Mouse (Mus musculus): Measurements from ENCODE around the gene Stau1. TPM values are rescaled to one million over a fixed set of nuclear protein-coding genes. Genes with fewer than 3 reads are reported as not detected.

Stau1 gene
- total RNA-seq (2014; rRNA removed; ENCODE audit: low replicate concordance) (9.5 and 23.9 TPM in 2 replicates), polyA plus RNA-seq (2015; fragmentation: Nextera tagmentation; extraction: Ambion mirVana) (41.7 and 42.5 TPM in 2 replicates)

GRCm38 (mm10) chr2:166995796-166996532 lies at the start of gene Stau1:
Gene Stau1, minus strand, starts transcription at chr2:166996299.
- DNase-seq (ENCODE audit: low spot score) (peak; percentile 97), ATAC-seq (ENCODE audit: insufficient read depth, low read depth) (peak; percentile 100)
- Histone ChIP-seq H3K9me3 (replicated peaks; ENCODE audit: control insufficient read depth, low read length) (no peaks in the 10 kb centered on the region), H3K4me3 (ENCODE audit: low read depth, low read length) (peak within 1 kb of the TSS; percentile 100), H3K27ac (ENCODE audit: low read depth) (peak within 1 kb of the TSS; percentile 98), H3K27me3 (ENCODE audit: control insufficient read depth, insufficient read depth, low read length) (no peaks in the 10 kb centered on the region), H3K4me2 (ENCODE audit: low read depth, low read length) (peak within 1 kb of the TSS; percentile 95), H3K36me3 (replicated peaks; ENCODE audit: control insufficient read depth, insufficient read depth, low read length) (no peaks in the 10 kb centered on the region), H3K4me1 (ENCODE audit: control insufficient read depth, insufficient read depth) (peaks cover 17% of the 10 kb centered on the region), H3K9ac (replicated peaks; ENCODE audit: low read depth, low read length) (peak within 1 kb of the TSS; percentile 100)
- under 1% methylated on average over 71 of the region's 88 CpGs for WGBS
- TF ChIP-seq EP300 (IDR thresholded peaks at IDR 0.05; ENCODE audit: low read depth) (no peak), CTCF (IDR thresholded peaks at IDR 0.05; ENCODE audit: low read depth) (no peak)

GRCm38 (mm10) chr2:167043400-167044121 lies 47.5 kb upstream of the Stau1 start:
- no peak overlapping the region for H3K4me2 ChIP-seq (ENCODE audit: low read depth, low read length)

GRCm38 (mm10) chr2:167039386-167039785 lies 43.3 kb upstream of the Stau1 start:
- Histone ChIP-seq H3K9ac (replicated peaks; ENCODE audit: low read depth, low read length) (no peak overlapping the region), H3K4me2 (ENCODE audit: low read depth, low read length) (no peak overlapping the region), H3K4me3 (ENCODE audit: low read depth, low read length) (no peak overlapping the region), H3K4me1 (ENCODE audit: control insufficient read depth, insufficient read depth) (no peaks in the 10 kb centered on the region), H3K9me3 (replicated peaks; ENCODE audit: control insufficient read depth, low read length) (no peaks in the 10 kb centered on the region), H3K36me3 (replicated peaks; ENCODE audit: control insufficient read depth, insufficient read depth, low read length) (peaks cover 99% of the 10 kb centered on the region), H3K27me3 (ENCODE audit: control insufficient read depth, insufficient read depth, low read length) (no peaks in the 10 kb centered on the region), H3K27ac (ENCODE audit: low read depth) (no peak overlapping the region)
- DNase-seq (ENCODE audit: low spot score) (no peak), ATAC-seq (ENCODE audit: insufficient read depth, low read depth) (no peak)
- no peak for TF ChIP-seq CTCF (IDR thresholded peaks at IDR 0.05; ENCODE audit: low read depth)
- no peak for TF ChIP-seq EP300 (IDR thresholded peaks at IDR 0.05; ENCODE audit: low read depth)
- 73% methylated on average over 8 of the region's 8 CpGs for WGBS

More at GRCm38 (mm10) chr2:167043400-167044121, 47.5 kb upstream of the Stau1 start:
- DNase-seq (ENCODE audit: low spot score): no peak
- Histone ChIP-seq H3K4me3 (ENCODE audit: low read depth, low read length) (no peak overlapping the region), H3K36me3 (replicated peaks; ENCODE audit: control insufficient read depth, insufficient read depth, low read length) (peaks cover 95% of the 10 kb centered on the region), H3K27ac (ENCODE audit: low read depth) (no peak overlapping the region), H3K4me1 (ENCODE audit: control insufficient read depth, insufficient read depth) (no peaks in the 10 kb centered on the region), H3K9me3 (replicated peaks; ENCODE audit: control insufficient read depth, low read length) (no peaks in the 10 kb centered on the region), H3K27me3 (ENCODE audit: control insufficient read depth, insufficient read depth, low read length) (no peaks in the 10 kb centered on the region), H3K9ac (replicated peaks; ENCODE audit: low read depth, low read length) (no peak overlapping the region)
- TF ChIP-seq EP300 (IDR thresholded peaks at IDR 0.05; ENCODE audit: low read depth): no peak
- TF ChIP-seq CTCF (IDR thresholded peaks at IDR 0.05; ENCODE audit: low read depth): no peak
- ATAC-seq (ENCODE audit: insufficient read depth, low read depth): no peak
- WGBS: 61% methylated on average over 12 of the region's 12 CpGs

GRCm38 (mm10) chr2:167038716-167039115 lies 42.6 kb upstream of the Stau1 start:
- WGBS: 92% methylated on average over 7 of the region's 7 CpGs
- Histone ChIP-seq H3K27me3 (ENCODE audit: control insufficient read depth, insufficient read depth, low read length) (no peaks in the 10 kb centered on the region), H3K4me2 (ENCODE audit: low read depth, low read length) (no peak overlapping the region), H3K9ac (replicated peaks; ENCODE audit: low read depth, low read length) (no peak overlapping the region), H3K4me1 (ENCODE audit: control insufficient read depth, insufficient read depth) (no peaks in the 10 kb centered on the region), H3K9me3 (replicated peaks; ENCODE audit: control insufficient read depth, low read length) (no peaks in the 10 kb centered on the region), H3K4me3 (ENCODE audit: low read depth, low read length) (no peak overlapping the region), H3K36me3 (replicated peaks; ENCODE audit: control insufficient read depth, insufficient read depth, low read length) (peaks cover 99% of the 10 kb centered on the region), H3K27ac (ENCODE audit: low read depth) (no peak overlapping the region)
- ATAC-seq (ENCODE audit: insufficient read depth, low read depth): no peak
- DNase-seq (ENCODE audit: low spot score): no peak
- no peak for TF ChIP-seq CTCF (IDR thresholded peaks at IDR 0.05; ENCODE audit: low read depth)
- TF ChIP-seq EP300 (IDR thresholded peaks at IDR 0.05; ENCODE audit: low read depth): no peak

GRCm38 (mm10) chr2:167038297-167038696 lies 42.2 kb upstream of the Stau1 start:
- H3K27ac ChIP-seq (ENCODE audit: low read depth): no peak overlapping the region
- TF ChIP-seq EP300 (IDR thresholded peaks at IDR 0.05; ENCODE audit: low read depth) (no peak), CTCF (IDR thresholded peaks at IDR 0.05; ENCODE audit: low read depth) (no peak)
- WGBS: 90% methylated on average over 6 of the region's 6 CpGs
- no peak overlapping the region for H3K4me3 ChIP-seq (ENCODE audit: low read depth, low read length)
- no peaks in the 10 kb centered on the region for H3K9me3 ChIP-seq (replicated peaks; ENCODE audit: control insufficient read depth, low read length)
- H3K9ac ChIP-seq (replicated peaks; ENCODE audit: low read depth, low read length): no peak overlapping the region
- ATAC-seq (ENCODE audit: insufficient read depth, low read depth) (no peak), DNase-seq (ENCODE audit: low spot score) (no peak)
- H3K4me2 ChIP-seq (ENCODE audit: low read depth, low read length): no peak overlapping the region
- no peaks in the 10 kb centered on the region for H3K4me1 ChIP-seq (ENCODE audit: control insufficient read depth, insufficient read depth)
- peaks cover 100% of the 10 kb centered on the region for H3K36me3 ChIP-seq (replicated peaks; ENCODE audit: control insufficient read depth, insufficient read depth, low read length)
- no peaks in the 10 kb centered on the region for H3K27me3 ChIP-seq (ENCODE audit: control insufficient read depth, insufficient read depth, low read length)
